Mouse (Mus musculus): ENCODE measurements around the gene Cxcl17. TPM values are rescaled to one million over a fixed set of nuclear protein-coding genes. Genes with fewer than 3 reads are reported as not detected.

The Cxcl17 gene
- total and polyA plus RNA-seq, 3 experiments: 8.1 TPM; not detected in 2

GRCm38 (mm10) chr7:25385850-25386555 lies 26.7 kb downstream of the Cxcl17 start:
- H3K4me3 ChIP-seq: peak overlapping the region; percentile 67
- TF ChIP-seq CTCF (IDR thresholded peaks at IDR 0.05) (no peak), EP300 (IDR thresholded peaks at IDR 0.05; ENCODE audit: insufficient read depth, low read depth, low read length) (peak; percentile 88; the same call in 1 of the 2 replicates), POLR2A (IDR thresholded peaks at IDR 0.05; ENCODE audit: insufficient read depth, low read depth, low read length) (peak; percentile 70)
- 26% methylated on average over 12 of the region's 12 CpGs for WGBS

GRCm38 (mm10) chr7:25385259-25385658 lies 27.4 kb downstream of the Cxcl17 start:
- no peaks in the 10 kb centered on the region for H3K27me3 ChIP-seq (ENCODE audit: control insufficient read depth, insufficient read depth, low read length)
- no peak overlapping the region for H3K9ac ChIP-seq (ENCODE audit: low read depth, low read length)
- peaks cover 12% of the 10 kb centered on the region for H3K36me3 ChIP-seq (ENCODE audit: control insufficient read depth, insufficient read depth, low read length)
- 88% methylated on average over 12 of the region's 12 CpGs for WGBS
- TF ChIP-seq CTCF (IDR thresholded peaks at IDR 0.05): no peak
- TF ChIP-seq EP300 (IDR thresholded peaks at IDR 0.05; ENCODE audit: insufficient read depth, low read depth, low read length): no peak
- no peak for TF ChIP-seq POLR2A (IDR thresholded peaks at IDR 0.05; ENCODE audit: insufficient read depth, low read depth, low read length)
- H3K4me1 ChIP-seq (ENCODE audit: control insufficient read depth, insufficient read depth, low read length): peaks cover 21% of the 10 kb centered on the region
- intact Hi-C loops (cut with DNase I): no loop called here
- peak overlapping the region; percentile 67 for H3K4me3 ChIP-seq
- no peaks in the 10 kb centered on the region for H3K79me2 ChIP-seq (replicated peaks; ENCODE audit: control insufficient read depth, insufficient read depth, low read length)
- DNase-seq: peak in 1 of 2 experiments; percentile 20
- peak overlapping the region; percentile 96 for H3K27ac ChIP-seq

More at GRCm38 (mm10) chr7:25385850-25386555, 26.7 kb downstream of the Cxcl17 start:
- Histone ChIP-seq H3K36me3 (ENCODE audit: control insufficient read depth, insufficient read depth, low read length) (peaks cover 9% of the 10 kb centered on the region), H3K79me2 (replicated peaks; ENCODE audit: control insufficient read depth, insufficient read depth, low read length) (no peaks in the 10 kb centered on the region), H3K27ac (peak overlapping the region; percentile 96), H3K4me1 (ENCODE audit: control insufficient read depth, insufficient read depth, low read length) (peaks cover 28% of the 10 kb centered on the region), H3K9ac (ENCODE audit: low read depth, low read length) (peak overlapping the region; percentile 31), H3K27me3 (ENCODE audit: control insufficient read depth, insufficient read depth, low read length) (no peaks in the 10 kb centered on the region)
- DNase-seq: peak; percentile 91 to 92
- intact Hi-C loops (cut with DNase I): no loop called here

- 83% methylated on average over 9 of the region's 9 CpGs for WGBS
- Histone ChIP-seq H3K27ac (no peak overlapping the region), H3K79me2 (replicated peaks; ENCODE audit: control insufficient read depth, insufficient read depth, low read length) (no peaks in the 10 kb centered on the region), H3K9ac (ENCODE audit: low read depth, low read length) (no peak overlapping the region), H3K27me3 (ENCODE audit: control insufficient read depth, insufficient read depth, low read length) (no peaks in the 10 kb centered on the region), H3K36me3 (ENCODE audit: control insufficient read depth, insufficient read depth, low read length) (peaks cover 12% of the 10 kb centered on the region), H3K4me1 (ENCODE audit: control insufficient read depth, insufficient read depth, low read length) (peaks cover 19% of the 10 kb centered on the region), H3K4me3 (no peak overlapping the region)
- TF ChIP-seq CTCF (IDR thresholded peaks at IDR 0.05): no peak
- no peak for TF ChIP-seq EP300 (IDR thresholded peaks at IDR 0.05; ENCODE audit: insufficient read depth, low read depth, low read length)
- no peak for TF ChIP-seq POLR2A (IDR thresholded peaks at IDR 0.05; ENCODE audit: insufficient read depth, low read depth, low read length)
- DNase-seq: peak in 1 of 2 experiments; percentile 29
- intact Hi-C loops (cut with DNase I): no loop called here
These were observed 27.9 kb downstream of the Cxcl17 start for GRCm38 (mm10) chr7:25384818-25385217.

- Histone ChIP-seq H3K27me3 (ENCODE audit: control insufficient read depth, insufficient read depth, low read length) (no peaks in the 10 kb centered on the region), H3K27ac (no peak overlapping the region), H3K4me1 (ENCODE audit: control insufficient read depth, insufficient read depth, low read length) (peaks cover 19% of the 10 kb centered on the region), H3K36me3 (ENCODE audit: control insufficient read depth, insufficient read depth, low read length) (peaks cover 12% of the 10 kb centered on the region), H3K4me3 (no peak overlapping the region), H3K79me2 (replicated peaks; ENCODE audit: control insufficient read depth, insufficient read depth, low read length) (no peaks in the 10 kb centered on the region), H3K9ac (ENCODE audit: low read depth, low read length) (no peak overlapping the region)
- intact Hi-C loops (cut with DNase I): no loop called here
- TF ChIP-seq POLR2A (IDR thresholded peaks at IDR 0.05; ENCODE audit: insufficient read depth, low read depth, low read length) (no peak), CTCF (IDR thresholded peaks at IDR 0.05) (no peak), EP300 (IDR thresholded peaks at IDR 0.05; ENCODE audit: insufficient read depth, low read depth, low read length) (no peak)
- 89% methylated on average over 13 of the region's 13 CpGs for WGBS
- DNase-seq: no peak
These were observed 28.4 kb downstream of the Cxcl17 start for GRCm38 (mm10) chr7:25384318-25384717.

GRCm38 (mm10) chr7:25383891-25384290 lies 28.8 kb downstream of the Cxcl17 start:
- TF ChIP-seq CTCF (IDR thresholded peaks at IDR 0.05) (no peak), EP300 (IDR thresholded peaks at IDR 0.05; ENCODE audit: insufficient read depth, low read depth, low read length) (no peak), POLR2A (IDR thresholded peaks at IDR 0.05; ENCODE audit: insufficient read depth, low read depth, low read length) (no peak)
- DNase-seq: peak in 1 of 2 experiments; percentile 15
- no peaks in the 10 kb centered on the region for H3K27me3 ChIP-seq (ENCODE audit: control insufficient read depth, insufficient read depth, low read length)
- H3K36me3 ChIP-seq (ENCODE audit: control insufficient read depth, insufficient read depth, low read length): peaks cover 12% of the 10 kb centered on the region
- H3K79me2 ChIP-seq (replicated peaks; ENCODE audit: control insufficient read depth, insufficient read depth, low read length): no peaks in the 10 kb centered on the region
- H3K27ac ChIP-seq: no peak overlapping the region
- no peak overlapping the region for H3K4me3 ChIP-seq
- H3K4me1 ChIP-seq (ENCODE audit: control insufficient read depth, insufficient read depth, low read length): peaks cover 17% of the 10 kb centered on the region
- WGBS: 69% methylated on average over 4 of the region's 4 CpGs
- H3K9ac ChIP-seq (ENCODE audit: low read depth, low read length): no peak overlapping the region
- intact Hi-C loops (cut with DNase I): no loop called here

GRCm38 (mm10) chr7:25383385-25383784 lies 29.3 kb downstream of the Cxcl17 start:
- Histone ChIP-seq H3K4me3 (no peak overlapping the region), H3K79me2 (replicated peaks; ENCODE audit: control insufficient read depth, insufficient read depth, low read length) (no peaks in the 10 kb centered on the region), H3K27ac (no peak overlapping the region), H3K9ac (ENCODE audit: low read depth, low read length) (no peak overlapping the region), H3K4me1 (ENCODE audit: control insufficient read depth, insufficient read depth, low read length) (peaks cover 17% of the 10 kb centered on the region), H3K27me3 (ENCODE audit: control insufficient read depth, insufficient read depth, low read length) (no peaks in the 10 kb centered on the region), H3K36me3 (ENCODE audit: control insufficient read depth, insufficient read depth, low read length) (peaks cover 12% of the 10 kb centered on the region)
- intact Hi-C loops (cut with DNase I): no loop called here
- DNase-seq: no peak
- no peak for TF ChIP-seq POLR2A (IDR thresholded peaks at IDR 0.05; ENCODE audit: insufficient read depth, low read depth, low read length)
- no peak for TF ChIP-seq EP300 (IDR thresholded peaks at IDR 0.05; ENCODE audit: insufficient read depth, low read depth, low read length)
- TF ChIP-seq CTCF (IDR thresholded peaks at IDR 0.05): no peak
- WGBS: 94% methylated on average over 7 of the region's 7 CpGs
